Mouse (Mus musculus): Measurements from ENCODE around the gene Shroom3. TPM values are rescaled to one million over a fixed set of nuclear protein-coding genes. Genes with fewer than 3 reads are reported as not detected.
A peak's percentile ranks its signal among the peaks of the same experiment; 100 is the strongest.

Gene Shroom3
- polyA plus RNA-seq, 1 experiment, result 2.6 TPM

GRCm38 (mm10) chr5:92988769-92989356 is 305.6 kb downstream of the Shroom3 start:
- DNase-seq (ENCODE audit: extremely low spot score in 1 of 2, low spot score in 1 of 2), result no peak

- DNase-seq (ENCODE audit: extremely low spot score in 1 of 2, low spot score in 1 of 2), result no peak
Observed at GRCm38 (mm10) chr5:92992106-92992505, 308.9 kb downstream of the Shroom3 start.

GRCm38 (mm10) chr5:92994309-92994708 is 311.1 kb downstream of the Shroom3 start:
- DNase-seq (ENCODE audit: extremely low spot score in 1 of 2, low spot score in 1 of 2), result no peak

GRCm38 (mm10) chr5:92994861-92995260 is 311.6 kb downstream of the Shroom3 start:
- DNase-seq (ENCODE audit: extremely low spot score in 1 of 2, low spot score in 1 of 2), result no peak

- no peak for DNase-seq (ENCODE audit: extremely low spot score in 1 of 2, low spot score in 1 of 2)
Observed at GRCm38 (mm10) chr5:92997428-92998120, 314.3 kb downstream of the Shroom3 start.

- DNase-seq (ENCODE audit: extremely low spot score in 1 of 2, low spot score in 1 of 2), result no peak
Observed at GRCm38 (mm10) chr5:92998494-92999016, 315.3 kb downstream of the Shroom3 start.

- no peak for DNase-seq (ENCODE audit: extremely low spot score in 1 of 2, low spot score in 1 of 2)
Observed at GRCm38 (mm10) chr5:93000060-93000459, 316.8 kb downstream of the Shroom3 start.

- DNase-seq (ENCODE audit: extremely low spot score in 1 of 2, low spot score in 1 of 2), result peak; percentile 73 to 86
Observed at GRCm38 (mm10) chr5:93000774-93001757, 317.8 kb downstream of the Shroom3 start.

- no peak for DNase-seq (ENCODE audit: extremely low spot score in 1 of 2, low spot score in 1 of 2)
Observed at GRCm38 (mm10) chr5:93002615-93003014, 319.4 kb downstream of the Shroom3 start.

GRCm38 (mm10) chr5:93005229-93005814 is 322.1 kb downstream of the Shroom3 start:
- DNase-seq (ENCODE audit: extremely low spot score in 1 of 2, low spot score in 1 of 2), result peak; percentile 41 to 74

- DNase-seq (ENCODE audit: extremely low spot score in 1 of 2, low spot score in 1 of 2), result peak in 1 of 2 experiments; percentile 53
Observed at GRCm38 (mm10) chr5:93005815-93006341, 322.6 kb downstream of the Shroom3 start.

GRCm38 (mm10) chr5:93008256-93008655 is 325.0 kb downstream of the Shroom3 start:
- DNase-seq (ENCODE audit: extremely low spot score in 1 of 2, low spot score in 1 of 2), result no peak

Other genes with a start within 250 kb of the Shroom3 start
- 27.7 and 29.2 TPM in 2 replicates for gene Nup54, start 248.2 kb upstream of the Shroom3 start, polyA plus RNA-seq (2012; rRNA removed)
- 67.6 TPM in 2 replicates for gene Scarb2, start 176.6 kb upstream of the Shroom3 start, polyA plus RNA-seq (2012; rRNA removed)
- gene Fam47e, start 128.4 kb upstream of the Shroom3 start, polyA plus RNA-seq (2012; rRNA removed), result 0.21 and 0.26 TPM in 2 replicates
- 0.56 and 0.71 TPM in 2 replicates for gene Stbd1, start 80.4 kb upstream of the Shroom3 start, polyA plus RNA-seq (2012; rRNA removed)
- gene Ccdc158, start 8.2 kb upstream of the Shroom3 start, polyA plus RNA-seq (2012; rRNA removed), result 0.40 and 0.66 TPM in 2 replicates